Mouse (Mus musculus) R1 (cell line): ENCODE results near the gene 1700019D03Rik.
A peak's percentile ranks its signal among the peaks of the same experiment; 100 is the strongest.
"Not testable (repeated sequence)": the region's sequence is repeated elsewhere in the genome, so short reads cannot be mapped to it uniquely, and the experiment has no call there.

ENCODE experiments used
- DNase-seq: peaks from one replicate; pipeline ENCODE4 v3.0.0-alpha.2; 2018; ENCODE audit warnings: low read depth, low spot score

Gene 1700019D03Rik

GRCm38 (mm10) chr1:52954456-52954855 lies 65.5 kb downstream of the 1700019D03Rik start:
- no peak for DNase-seq

GRCm38 (mm10) chr1:52953548-52953947 lies 66.4 kb downstream of the 1700019D03Rik start:
- DNase-seq: peak; percentile 99

GRCm38 (mm10) chr1:52952551-52953397 lies 67.2 kb downstream of the 1700019D03Rik start:
- DNase-seq: peak; percentile 99

GRCm38 (mm10) chr1:52952143-52952542 lies 67.8 kb downstream of the 1700019D03Rik start:
- DNase-seq: peak; percentile 77

- peak; percentile 56 for DNase-seq
Observed at GRCm38 (mm10) chr1:52951146-52951868, 68.7 kb downstream of the 1700019D03Rik start.

- DNase-seq: no peak
Observed at GRCm38 (mm10) chr1:52947895-52948294, 72.1 kb downstream of the 1700019D03Rik start.

- DNase-seq: peak; percentile 90
Observed at GRCm38 (mm10) chr1:52939021-52939420, 81.0 kb downstream of the 1700019D03Rik start.

GRCm38 (mm10) chr1:52934494-52934893 lies 85.5 kb downstream of the 1700019D03Rik start:
- DNase-seq: no peak

GRCm38 (mm10) chr1:52924482-52924881 lies 95.5 kb downstream of the 1700019D03Rik start:
- DNase-seq: not testable (repeated sequence)

GRCm38 (mm10) chr1:52918897-52919296 lies 101.1 kb downstream of the 1700019D03Rik start:
- DNase-seq: peak; percentile 69

GRCm38 (mm10) chr1:52916655-52917054 lies 103.3 kb downstream of the 1700019D03Rik start:
- no peak for DNase-seq

- DNase-seq: no peak
Observed at GRCm38 (mm10) chr1:52909783-52910182, 110.2 kb downstream of the 1700019D03Rik start.

GRCm38 (mm10) chr1:52884208-52884607 lies 135.8 kb downstream of the 1700019D03Rik start:
- DNase-seq: no peak
